Mouse (Mus musculus) liver, embryonic 14.5 days (tissue): Measurements from ENCODE around the gene Gm10300. TPM values are rescaled to one million over a fixed set of nuclear protein-coding genes. Genes with fewer than 3 reads are reported as not detected.
A peak's percentile ranks its signal among the peaks of the same experiment; 100 is the strongest.

Experiments used
- ATAC-seq: fragments of 200-750 bp; cut with Nextera tagmentation; 2 replicates; pipeline ENCODE4 v1.8.0; 2017; ENCODE audit warnings: moderate number of reproducible peaks, mild to moderate bottlenecking, moderate library complexity; ENCODE audit not compliant: insufficient read depth
- DNase-seq, 3 experiments: peaks; one replicate each; pipeline ENCODE4 v3.0.0-alpha.2; 2012 to 2013; ENCODE audit warnings: low read depth in 3 of 3, low spot score in 3 of 3
- H3K27ac ChIP-seq: fragments of 300-500 bp; sonication (generic); 2 replicates; pipeline ENCODE4 v1.5.1; 2014; ENCODE audit warnings: moderate library complexity, mild to moderate bottlenecking, control low read depth, inconsistent platforms
- H3K27me3 ChIP-seq: fragments of 300-500 bp; sonication (generic); 2 replicates; pipeline ENCODE4 v1.6.1; 2014; ENCODE audit warnings: mild to moderate bottlenecking, low read length, moderate library complexity; ENCODE audit not compliant: control insufficient read depth, insufficient read depth
- H3K36me3 ChIP-seq: fragments of 300-500 bp; sonication (generic); replicated peaks from 2 replicates; pipeline ENCODE4 v1.6.1; 2014; ENCODE audit warnings: low read depth; ENCODE audit not compliant: control insufficient read depth, insufficient read depth
- H3K4me1 ChIP-seq, 2 experiments: fragments of 200-500 bp in 1 of 2; fragments of 300-500 bp in 1 of 2; sonication (generic) in 1 of 2; replicated peaks; 2 replicates each; pipeline ENCODE4 v1.6.1; 2012 to 2014; ENCODE audit warnings: antibody characterized with exemption in 1 of 2, inconsistent platforms in 1 of 2, low read length in 1 of 2; ENCODE audit not compliant: control insufficient read depth in 2 of 2, insufficient read depth in 2 of 2
- H3K4me2 ChIP-seq: fragments of 300-500 bp; sonication (generic); 2 replicates; pipeline ENCODE4 v1.6.1; 2014; ENCODE audit warnings: low read depth, mild to moderate bottlenecking, control low read depth, moderate library complexity
- H3K4me3 ChIP-seq, 2 experiments: fragments of 200-500 bp in 1 of 2; fragments of 300-500 bp in 1 of 2; sonication (generic) in 1 of 2; 2 replicates each; pipeline ENCODE4 v1.5.1; 2012 to 2014; ENCODE audit warnings: low read depth in 2 of 2, low read length in 2 of 2, mild to moderate bottlenecking in 2 of 2, control low read depth in 1 of 2, inconsistent platforms in 1 of 2, moderate library complexity in 1 of 2; ENCODE audit not compliant: insufficient read depth in 1 of 2
- H3K9ac ChIP-seq: fragments of 300-500 bp; sonication (generic); replicated peaks from 2 replicates; pipeline ENCODE4 v1.6.1; 2014; ENCODE audit warnings: mild to moderate bottlenecking, control low read depth, moderate library complexity
- H3K9me3 ChIP-seq: fragments of 300-500 bp; sonication (generic); 2 replicates; pipeline ENCODE4 v1.6.1; 2016; ENCODE audit warnings: low read length, mixed read lengths; ENCODE audit not compliant: control insufficient read depth
- CTCF ChIP-seq: IDR thresholded peaks from 2 replicates; pipeline ENCODE4 v1.5.1; 2016; ENCODE audit warnings: antibody characterized with exemption, low read depth, control low read depth
- EP300 ChIP-seq: IDR thresholded peaks from 2 replicates; pipeline ENCODE4 v1.6.1; 2016; ENCODE audit warnings: antibody characterized with exemption, low read depth
- WGBS: fragments of 180-500 bp; shearing (Covaris S2); extraction: QIAGEN DNeasy Blood & Tissue Kit; methylation state at CpG from one replicate; pipeline ENCODE4 v1.1.7; 2014; ENCODE audit not compliant: insufficient replicate concordance; 5-methylcytosine and 5-hydroxymethylcytosine counted together
- polyA plus RNA-seq, 2 experiments: library from polyadenylated mRNA; depleted of rRNA in 1 of 2; stranded (reverse) in 1 of 2; unstranded in 1 of 2; fragments of >200 nt; fragmentation: Nextera tagmentation in 1 of 2; extraction: Ambion mirVana in 1 of 2; gene quantifications; 2 replicates each; pipeline versions ENCODE4 v1.2.1 to v1.2.3; 2012 to 2014

Gene Gm10300
- polyA plus RNA-seq, 2 experiments: 0.15 to 0.32 TPM

DNA sequence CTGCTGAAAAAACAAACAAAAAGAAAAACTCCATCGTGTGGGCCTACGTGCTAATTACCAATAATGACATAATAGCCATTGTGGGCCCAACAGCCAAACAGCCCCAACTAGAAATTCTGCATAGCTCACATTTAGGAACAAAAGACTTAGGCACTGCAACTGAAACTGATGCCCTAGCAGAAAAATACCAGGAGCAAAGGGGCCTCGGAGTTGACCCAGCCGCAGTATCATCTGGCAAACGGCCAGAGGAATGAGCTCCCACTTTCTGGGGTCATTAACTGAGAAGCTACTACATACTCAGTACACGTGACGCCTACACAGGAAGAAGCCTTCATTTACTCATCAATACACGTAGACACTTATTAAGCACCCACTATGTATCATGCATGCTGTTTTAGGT, 12.2 kb upstream of the Gm10300 start:
- H3K27me3 ChIP-seq: no peaks in the 10 kb centered on the region
- DNase-seq (no peak), ATAC-seq (no peak)
- peak overlapping the region; percentile 66 for H3K4me2 ChIP-seq
- peak overlapping the region; percentile 91 for H3K27ac ChIP-seq
- H3K9me3 ChIP-seq: no peaks in the 10 kb centered on the region
- H3K36me3 ChIP-seq: peaks cover 77% of the 10 kb centered on the region
- WGBS: 82% methylated on average over 8 of the region's 8 CpGs
- H3K4me3 ChIP-seq: no peak overlapping the region
- H3K9ac ChIP-seq: peak overlapping the region; percentile 31
- TF ChIP-seq EP300: no peak
- TF ChIP-seq CTCF: no peak
- H3K4me1 ChIP-seq: peaks cover 88 to 92% of the 10 kb centered on the region in 2 experiments

DNA sequence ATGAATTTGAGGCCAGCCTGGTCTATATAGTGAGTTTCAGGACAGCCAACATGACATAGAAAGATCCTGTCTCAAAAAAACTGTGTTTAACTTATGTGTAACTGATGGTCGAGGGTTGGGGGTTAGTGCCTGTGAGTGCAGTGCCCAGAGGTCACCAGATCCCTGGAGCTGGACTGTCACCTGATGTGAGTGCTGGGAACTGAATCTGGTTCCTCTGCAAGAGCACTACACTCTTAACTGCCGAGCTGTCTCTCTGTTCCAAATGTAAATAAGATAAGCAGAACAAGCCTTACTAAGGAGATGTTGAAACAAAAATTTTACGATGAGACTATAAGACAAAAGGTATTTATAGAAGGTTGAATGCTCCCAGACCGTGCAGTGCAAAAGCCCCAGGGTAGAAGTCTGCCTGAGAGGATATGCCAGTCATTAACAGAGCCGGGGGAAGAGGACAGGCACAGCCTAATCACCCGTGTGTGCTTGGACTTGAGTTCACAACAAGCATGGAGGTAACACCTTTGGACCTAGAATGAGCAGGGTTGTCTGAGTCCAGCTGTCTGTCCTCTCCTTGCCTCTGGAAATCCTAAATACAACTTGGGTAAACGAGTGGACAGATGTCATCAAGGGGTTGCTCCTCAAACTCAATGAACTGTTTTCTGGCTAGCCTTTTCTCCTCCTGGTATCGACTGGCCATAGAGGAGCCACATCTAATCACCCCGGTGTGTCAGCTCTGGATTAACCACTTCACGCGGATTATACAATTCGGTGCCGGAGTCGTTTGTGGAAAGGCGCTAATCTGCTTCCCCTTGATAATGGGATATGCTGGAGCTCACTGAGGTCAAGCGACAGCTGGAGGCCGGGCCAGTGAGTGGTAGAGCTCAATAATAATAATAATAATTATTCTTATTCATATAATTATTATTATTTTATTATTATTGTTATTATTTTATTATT, 11.3 kb upstream of the Gm10300 start:
- peaks cover 95 to 96% of the 10 kb centered on the region in 2 experiments for H3K4me1 ChIP-seq
- TF ChIP-seq CTCF (no peak), EP300 (no peak)
- 38% methylated on average over 17 of the region's 17 CpGs for WGBS
- no peak for DNase-seq
- H3K36me3 ChIP-seq: peaks cover 77% of the 10 kb centered on the region
- H3K27me3 ChIP-seq: no peaks in the 10 kb centered on the region
- H3K4me3 ChIP-seq: peak overlapping the region; percentile 0 to 3; a peak in 2 of 4 replicates
- H3K9me3 ChIP-seq: no peaks in the 10 kb centered on the region
- no peak for ATAC-seq
- H3K27ac ChIP-seq: peak overlapping the region; percentile 48
- H3K4me2 ChIP-seq: peak overlapping the region; percentile 66
- H3K9ac ChIP-seq: peak overlapping the region; percentile 40

DNA sequence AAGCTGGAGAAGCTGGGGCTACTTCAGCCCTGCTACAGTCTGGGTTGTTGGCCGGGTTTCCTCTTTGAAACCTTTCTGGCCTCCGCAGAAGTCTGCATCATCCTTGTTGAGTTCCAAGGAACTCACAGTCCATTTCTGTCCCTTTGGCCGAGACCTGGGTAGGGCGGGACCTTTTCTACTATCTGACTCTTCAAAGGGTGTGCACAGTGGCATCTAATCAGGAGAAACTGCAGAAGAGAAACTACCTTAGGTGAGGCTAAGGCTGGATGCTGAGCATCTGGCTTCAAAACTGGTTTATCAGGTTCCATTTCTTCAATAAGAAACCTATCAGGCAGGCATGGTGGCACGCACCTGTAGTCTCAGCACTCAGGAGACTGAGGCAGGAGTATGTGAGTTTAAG, 9.9 kb upstream of the Gm10300 start:
- peak overlapping the region; percentile 100 for H3K4me2 ChIP-seq
- peaks cover 90 to 94% of the 10 kb centered on the region in 2 experiments for H3K4me1 ChIP-seq
- DNase-seq (no peak), ATAC-seq (no peak)
- H3K4me3 ChIP-seq: peak overlapping the region in 1 of 2 experiments; percentile 17; a peak in 2 of 4 replicates
- H3K9me3 ChIP-seq: no peaks in the 10 kb centered on the region
- TF ChIP-seq CTCF (no peak), EP300 (no peak)
- peaks cover 77% of the 10 kb centered on the region for H3K36me3 ChIP-seq
- H3K9ac ChIP-seq: peak overlapping the region; percentile 6; the same call in 1 of the 2 replicates
- peak overlapping the region; percentile 50 for H3K27ac ChIP-seq
- H3K27me3 ChIP-seq: no peaks in the 10 kb centered on the region
- 62% methylated on average over 5 of the region's 5 CpGs for WGBS

DNA sequence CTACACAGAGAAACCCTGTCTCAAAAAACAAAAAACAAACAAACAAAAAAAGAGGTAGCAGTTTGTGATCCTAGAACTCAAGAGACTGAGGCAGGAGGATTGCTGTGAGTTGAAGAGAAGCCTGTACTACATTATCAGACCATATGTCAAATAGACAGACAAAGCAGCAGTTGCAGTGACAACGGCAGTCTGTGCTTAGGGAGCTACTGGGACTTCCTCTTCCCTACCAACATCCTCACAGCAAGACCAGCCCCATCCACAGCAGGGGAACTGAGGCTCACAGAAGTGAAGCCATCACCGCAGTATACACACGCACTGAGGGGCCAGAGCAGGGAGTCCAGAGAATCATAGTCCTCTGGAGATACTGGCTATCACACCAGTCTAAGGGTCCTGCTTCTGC, 8.9 kb upstream of the Gm10300 start:
- WGBS: 26% methylated on average over 3 of the region's 3 CpGs
- DNase-seq (no peak), ATAC-seq (peak; percentile 20; the same call in 1 of the 2 replicates)
- H3K27me3 ChIP-seq: no peaks in the 10 kb centered on the region
- peak overlapping the region; percentile 28 to 42; a peak in 3 of 4 replicates for H3K4me3 ChIP-seq
- peak overlapping the region; percentile 77 for H3K27ac ChIP-seq
- peaks cover 90 to 93% of the 10 kb centered on the region in 2 experiments for H3K4me1 ChIP-seq
- peaks cover 84% of the 10 kb centered on the region for H3K36me3 ChIP-seq
- H3K9ac ChIP-seq: peak overlapping the region; percentile 53
- H3K9me3 ChIP-seq: no peaks in the 10 kb centered on the region
- TF ChIP-seq EP300: no peak
- TF ChIP-seq CTCF: no peak
- H3K4me2 ChIP-seq: peak overlapping the region; percentile 100
